Mouse (Mus musculus) neutrophil, adult 5-6 weeks (primary cell): ENCODE data around the gene Calr4. TPM values are rescaled to one million over a fixed set of nuclear protein-coding genes. Genes with fewer than 3 reads are reported as not detected.
A peak's percentile ranks its signal among the peaks of the same experiment; 100 is the strongest.

Source experiments
- ATAC-seq: fragments of 151-379, 151-347 bp; 2 replicates; pipeline ENCODE4 v1.8.0; 2017; ENCODE audit warnings: mild to moderate bottlenecking, moderate TSS enrichment; ENCODE audit not compliant: insufficient number of reproducible peaks, poor library complexity, low FRiP score, severe bottlenecking; ENCODE audit errors: extremely low read depth
- total RNA-seq: library from RNA; stranded (forward); fragments of 200-1000 nt; gene quantifications from 2 replicates; pipeline ENCODE4 v1.2.3, GENCODE M21; 2017

Calr4 gene
- total RNA-seq, result 2.9 and 4.0 TPM in 2 replicates

DNA sequence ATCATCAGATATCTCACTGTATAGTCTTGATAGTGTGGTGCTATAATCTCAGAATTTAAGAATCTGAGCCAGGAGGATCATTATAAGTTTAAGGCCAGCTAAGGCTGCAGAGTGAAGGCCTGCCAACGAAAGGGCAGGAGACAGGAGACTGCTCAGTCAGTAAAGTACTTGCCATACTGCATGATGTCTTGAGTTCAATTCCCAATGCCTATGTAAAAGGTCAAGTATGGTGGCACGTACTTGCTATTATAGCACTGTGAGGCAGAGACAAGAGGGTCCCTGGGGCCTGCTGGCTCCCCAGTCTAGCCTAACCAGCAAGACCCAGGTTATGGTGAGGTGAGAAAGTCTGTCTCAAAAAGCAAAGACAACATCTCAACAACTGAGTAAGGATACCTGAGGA is at the start of gene Calr4:
TSS of gene Calr4 (plus strand) at position 301 of the 400 bp plus-strand sequence.
- no peak for ATAC-seq

DNA sequence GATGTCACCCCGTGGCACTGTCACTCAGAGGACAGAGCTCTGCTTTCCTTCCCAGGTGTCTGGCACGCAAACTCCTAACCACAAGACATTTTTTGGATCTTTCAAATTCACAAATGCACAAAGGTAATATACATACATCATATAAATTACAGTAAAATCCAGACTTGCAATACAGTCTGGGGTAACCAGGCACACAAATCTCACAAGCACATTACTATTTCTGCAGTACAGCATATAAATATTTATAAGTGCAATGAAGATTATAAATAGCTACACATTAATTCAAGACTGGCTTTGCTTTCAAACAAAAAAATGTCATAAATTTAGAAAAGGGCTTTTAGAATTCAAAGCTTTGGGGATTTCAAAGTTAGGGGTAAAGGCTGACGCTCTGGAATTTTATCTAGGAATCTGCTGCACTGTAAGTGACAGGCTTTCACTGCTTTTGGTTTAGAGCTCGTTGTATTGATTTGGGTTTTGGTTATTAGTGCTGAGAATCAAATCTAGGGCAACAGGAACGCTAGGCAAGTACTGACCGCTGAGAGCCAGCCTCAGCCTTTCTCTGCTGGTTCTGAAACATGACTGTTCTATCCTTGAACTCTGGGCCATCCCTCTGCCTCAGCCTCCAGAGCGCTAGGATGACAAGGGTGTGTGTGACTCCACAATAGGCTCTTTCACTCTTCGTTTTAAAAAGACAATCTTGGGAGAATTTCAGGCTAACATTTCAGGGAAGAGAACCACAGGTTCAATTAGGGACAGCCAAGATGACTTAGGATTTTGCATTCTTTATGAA is 48.5 kb upstream of the Calr4 start:
- ATAC-seq, result no peak

DNA sequence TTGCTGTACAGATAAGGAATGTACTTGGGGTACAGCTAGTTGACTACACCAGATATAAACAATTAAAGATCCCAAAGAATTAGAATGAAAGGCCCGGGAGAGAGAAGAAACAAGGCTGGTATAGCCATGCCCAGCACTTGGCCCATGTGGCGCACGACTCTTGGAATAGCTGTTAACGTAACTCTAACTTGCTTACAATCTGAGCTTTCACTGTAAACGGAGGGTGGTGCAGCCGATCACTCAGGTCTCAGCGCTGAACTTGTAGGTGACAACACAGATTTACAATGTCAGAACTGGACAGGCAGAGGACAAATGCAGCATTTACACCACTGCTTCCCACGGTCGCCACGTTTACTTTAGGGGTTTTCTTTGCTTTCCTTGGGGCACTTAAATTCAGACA is 42.7 kb upstream of the Calr4 start:
- ATAC-seq, result no peak

DNA sequence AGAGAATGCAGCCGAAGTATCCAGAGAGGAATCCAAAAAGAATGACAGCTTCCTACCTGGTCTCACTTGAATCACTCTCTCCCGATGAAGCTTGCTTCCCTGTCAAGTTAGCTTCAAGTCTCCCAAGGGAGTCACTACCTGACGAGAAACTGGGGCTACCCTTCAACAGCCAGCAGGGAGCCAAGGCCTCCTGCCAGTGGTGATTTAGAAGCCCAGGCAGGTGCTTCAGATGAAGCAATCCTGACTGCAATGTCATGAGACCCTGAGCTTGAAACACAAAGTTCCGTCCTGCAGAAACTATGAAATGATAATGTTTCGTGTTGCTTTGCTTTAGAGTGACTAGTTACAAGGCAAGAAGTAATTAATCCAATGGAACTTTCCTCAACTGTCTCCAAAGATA is 40.4 kb upstream of the Calr4 start:
- ATAC-seq, result no peak

GRCm38 (mm10) chr4:109195900-109196629 is 38.2 kb upstream of the Calr4 start:
- no peak for ATAC-seq

DNA sequence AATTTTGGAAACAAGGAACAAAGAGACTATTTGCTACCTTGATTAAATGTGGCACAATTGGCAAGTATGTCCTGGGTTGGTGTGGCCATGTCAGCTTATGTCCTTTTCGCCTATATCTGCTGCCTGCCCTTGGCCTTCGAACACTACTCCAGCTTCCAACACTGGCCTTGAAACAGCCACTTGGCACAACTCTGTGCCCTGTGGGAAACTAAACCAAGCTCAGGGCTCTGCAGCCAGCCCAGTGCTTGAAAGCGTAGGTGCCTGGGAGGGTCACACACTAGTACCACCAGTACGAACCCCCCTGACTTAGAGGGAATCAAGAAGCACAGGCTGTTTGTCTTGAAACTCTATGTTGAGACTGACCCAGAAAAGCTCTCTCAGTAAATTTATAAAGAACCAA is 35.2 kb upstream of the Calr4 start:
- no peak for ATAC-seq

DNA sequence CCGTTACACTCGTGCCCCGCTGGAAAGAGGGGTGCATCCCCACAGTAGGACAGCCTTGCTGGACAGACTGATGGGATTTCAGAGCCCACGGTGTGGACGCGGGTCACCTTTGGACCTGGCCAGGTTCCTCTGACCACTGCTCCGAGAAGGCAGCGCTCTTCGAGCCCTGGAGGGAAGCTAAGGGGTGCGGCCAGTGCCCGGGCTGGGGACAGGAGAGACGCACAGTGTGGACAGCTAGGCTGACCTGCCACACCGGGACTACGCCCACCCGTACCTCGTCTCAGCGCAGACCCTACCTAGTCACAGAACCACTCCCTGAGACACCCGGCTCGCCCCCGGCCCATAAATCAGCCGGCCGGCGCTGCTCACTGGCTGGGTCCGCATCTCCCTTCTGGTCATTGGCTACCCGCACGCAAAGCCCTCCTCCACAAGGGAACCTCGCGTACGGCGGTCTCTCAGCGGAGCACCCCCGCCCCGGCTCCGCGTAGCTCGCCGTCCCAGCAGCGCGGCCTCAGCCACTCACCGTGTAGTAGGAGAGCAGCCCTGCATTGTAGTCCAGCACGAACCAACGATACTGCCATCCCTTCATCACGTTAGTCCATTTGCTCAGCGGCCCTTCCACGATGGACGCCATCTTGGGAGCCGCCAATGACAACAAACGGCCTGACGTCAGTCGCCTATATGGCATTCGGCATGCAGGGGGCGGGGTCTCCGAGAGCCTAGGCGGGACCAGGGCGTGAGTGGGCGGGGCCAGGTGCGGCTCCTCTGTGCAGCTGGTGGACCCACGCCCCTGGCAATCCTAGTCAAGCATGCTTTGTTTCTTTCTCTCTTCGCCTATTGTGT is 32.5 kb upstream of the Calr4 start, which contains the start of gene Osbpl9:
TSS of gene Osbpl9 (minus strand) at position 691 of the 843 bp plus-strand sequence.
- ATAC-seq, result peak; percentile 97

GRCm38 (mm10) chr4:109203931-109204330 is 30.4 kb upstream of the Calr4 start:
- ATAC-seq, result no peak

DNA sequence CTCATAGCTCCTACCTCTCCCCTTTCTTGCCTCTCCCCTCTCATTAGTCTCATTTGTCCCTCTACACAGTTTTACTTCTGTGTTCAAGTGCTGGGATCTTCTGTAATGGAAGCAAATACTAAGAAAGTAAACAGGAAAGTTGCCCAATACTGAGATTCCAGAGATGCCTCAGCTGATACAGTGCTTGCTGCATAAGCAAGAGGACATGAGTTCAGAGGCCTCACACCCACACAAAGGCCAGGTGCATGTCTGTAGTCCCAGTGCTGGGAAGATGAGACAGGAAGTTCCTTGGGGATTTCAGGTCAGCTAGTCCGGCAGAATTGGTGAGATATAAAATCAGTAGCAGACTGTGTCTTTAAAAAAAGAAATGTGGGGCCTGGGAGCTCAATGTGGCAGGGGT is 29.9 kb upstream of the Calr4 start:
- no peak for ATAC-seq

DNA sequence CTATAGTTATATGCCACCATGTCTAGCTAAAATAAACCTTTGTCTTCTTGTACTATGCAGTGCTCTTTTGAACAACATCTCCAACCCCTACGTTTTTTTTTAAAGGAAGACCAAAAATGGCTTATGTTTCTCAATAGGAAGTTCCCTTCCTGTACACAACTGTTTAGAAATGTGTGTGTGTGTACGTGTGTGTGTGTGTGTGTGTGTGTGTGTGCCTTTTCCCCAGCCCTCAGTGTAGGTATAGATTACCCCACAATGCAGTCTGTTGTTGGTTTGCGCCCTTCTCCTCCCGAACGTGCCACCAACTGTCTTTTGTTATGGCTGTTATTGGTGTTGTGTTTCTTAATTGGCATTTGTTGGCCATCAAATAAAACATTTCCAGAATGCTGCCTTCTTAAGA is 26.8 kb upstream of the Calr4 start:
- ATAC-seq, result peak; percentile 64

- ATAC-seq, result no peak
These were observed 24.0 kb upstream of the Calr4 start for GRCm38 (mm10) chr4:109210253-109210652.

DNA sequence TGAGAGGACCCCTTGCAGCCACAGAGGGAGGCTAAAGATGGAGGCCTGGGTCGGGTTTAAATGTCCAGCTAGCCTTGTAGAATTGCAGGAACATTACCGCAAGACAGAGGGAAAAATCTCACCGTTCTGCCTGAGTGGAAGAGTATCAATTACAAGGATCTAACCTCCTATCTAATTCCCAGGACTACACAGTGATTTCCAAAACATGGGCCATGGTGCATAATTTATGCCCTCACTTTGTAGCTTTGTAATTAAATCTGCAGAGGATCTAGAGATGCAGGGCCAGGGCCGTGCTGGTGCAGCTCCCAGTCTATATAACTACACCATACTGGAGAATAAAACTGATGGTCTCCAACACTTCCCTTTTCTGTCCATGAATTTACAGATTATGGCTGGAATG is 23.4 kb upstream of the Calr4 start:
- no peak for ATAC-seq

DNA sequence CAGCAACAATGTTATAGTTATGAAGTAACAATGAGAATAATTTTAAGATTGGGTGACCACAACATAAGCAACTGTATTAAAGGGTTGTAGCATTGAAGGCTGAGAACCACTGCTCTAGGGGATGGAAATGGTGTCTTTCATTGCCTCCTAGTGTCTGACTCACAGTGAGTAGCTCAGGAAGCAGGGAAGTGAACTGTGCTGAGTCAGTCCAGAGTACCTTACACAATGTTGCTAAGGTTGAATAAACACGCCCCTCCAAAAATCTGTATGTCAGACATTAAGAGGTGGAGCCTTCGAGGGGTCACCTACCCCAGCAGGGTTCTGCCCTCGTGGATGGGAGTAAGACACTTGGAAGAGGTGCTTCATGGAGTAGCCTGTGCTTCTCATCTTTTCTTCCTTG is 20.3 kb upstream of the Calr4 start:
- peak; percentile 88 for ATAC-seq

- ATAC-seq, result no peak
These were observed 16.3 kb upstream of the Calr4 start for GRCm38 (mm10) chr4:109218008-109218407.

DNA sequence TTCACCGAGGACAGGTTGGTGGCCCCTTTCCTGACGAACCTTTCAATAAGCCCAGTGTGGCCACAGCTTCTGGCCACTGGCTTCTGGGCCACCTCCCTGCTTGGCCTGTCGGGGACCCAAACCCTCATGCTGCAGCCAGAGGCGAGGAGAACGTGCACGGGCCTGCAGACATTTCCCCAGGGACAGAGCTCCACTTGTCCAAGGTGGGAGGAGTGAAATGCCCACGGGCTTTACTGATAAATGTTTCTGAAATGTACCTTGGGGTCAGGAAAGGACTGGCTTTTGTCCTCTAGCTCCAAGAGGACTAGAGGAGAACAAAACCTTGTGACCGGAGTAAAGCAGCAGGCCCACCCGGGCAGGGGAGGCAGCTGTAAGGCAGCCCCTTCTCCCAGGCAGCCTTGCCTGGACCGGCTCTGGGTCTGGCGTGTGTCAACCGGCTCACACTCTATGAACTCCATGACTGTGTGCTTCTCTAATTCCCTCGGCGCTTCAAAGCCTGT is 13.8 kb upstream of the Calr4 start:
- ATAC-seq, result no peak

- ATAC-seq, result no peak
These were observed 12.3 kb upstream of the Calr4 start for GRCm38 (mm10) chr4:109222001-109222400.

- ATAC-seq, result no peak
These were observed 9.3 kb upstream of the Calr4 start for GRCm38 (mm10) chr4:109224762-109225552.

DNA sequence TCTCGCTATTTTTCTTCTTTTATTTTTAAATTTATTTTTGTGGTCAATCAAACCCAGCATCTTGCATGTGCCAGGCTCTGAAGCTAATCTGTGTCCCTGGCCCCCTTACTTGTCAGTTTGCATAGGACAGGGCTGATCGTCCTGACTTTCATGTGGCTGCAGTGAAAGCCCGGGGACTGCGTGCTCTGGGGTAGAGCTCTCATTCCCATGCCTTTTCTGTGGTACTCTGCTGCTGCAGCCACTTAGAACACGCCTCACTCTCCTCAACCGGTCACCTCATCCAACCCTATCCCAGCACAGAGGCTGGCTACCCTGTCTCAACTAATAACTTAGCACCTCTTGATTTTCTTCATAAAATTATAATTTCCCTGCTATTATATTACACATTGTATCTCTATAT is 8.7 kb upstream of the Calr4 start:
- no peak for ATAC-seq

DNA sequence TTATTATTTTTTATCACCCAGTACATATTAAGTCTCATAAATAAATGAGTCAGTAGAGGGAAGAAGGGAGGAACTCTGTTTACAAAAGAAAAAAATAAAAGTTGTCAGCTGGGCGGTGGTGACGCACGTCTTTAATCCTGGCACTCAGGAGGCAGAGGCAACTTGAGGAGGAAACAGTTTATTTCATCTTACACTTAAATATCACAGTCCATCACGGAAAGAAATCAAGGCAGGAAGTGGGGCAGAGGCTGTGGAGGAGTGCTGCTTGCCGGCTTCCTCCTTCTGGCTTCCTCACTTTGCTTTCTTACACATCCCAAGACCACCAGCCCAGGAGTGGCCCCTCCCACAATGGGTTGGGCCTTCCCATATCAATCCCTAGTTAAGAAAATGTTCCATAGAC is 8.2 kb upstream of the Calr4 start:
- ATAC-seq, result no peak
